ENCODE assay signal across 9 mouse cellular contexts in the genomic region with DNA sequence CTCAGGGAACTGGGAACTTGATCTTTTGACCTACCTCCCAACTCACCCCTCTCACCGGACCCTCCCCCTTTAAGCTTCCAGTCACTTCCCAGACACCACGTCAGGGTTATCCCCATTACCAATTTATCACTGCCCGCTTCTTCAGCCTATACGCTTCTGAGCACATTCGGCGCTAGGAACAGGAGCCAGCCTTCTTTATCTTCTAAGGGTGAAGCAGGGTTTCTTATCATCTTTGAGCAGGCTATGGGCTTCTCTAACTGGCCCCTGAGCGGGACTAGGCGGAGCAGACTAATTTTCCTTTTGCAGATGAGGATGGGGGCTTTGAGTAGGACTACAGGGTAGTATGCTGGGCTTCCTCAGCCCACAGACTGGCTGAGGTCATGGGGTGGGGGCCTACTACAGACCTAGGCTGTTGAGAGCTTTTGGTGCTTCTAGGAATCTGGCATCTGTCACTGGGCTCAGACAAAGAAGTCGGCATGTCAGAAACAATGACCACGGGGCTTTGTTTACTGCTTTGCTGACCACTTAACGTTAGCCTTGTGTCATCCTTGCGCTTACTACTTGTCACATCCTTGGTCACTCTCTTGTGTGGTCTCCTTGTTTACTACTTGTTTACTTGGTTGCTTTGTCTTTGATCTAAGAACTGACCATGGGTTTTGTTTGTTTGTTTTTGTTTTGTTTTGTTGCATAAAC. TPM values are rescaled to one million over a fixed set of nuclear protein-coding genes. Genes with fewer than 3 reads are reported as not detected.
DNase-seq lines count a peak whose midpoint lies in the region; ATAC-seq and TF ChIP-seq lines count a peak whose summit lies in the region.
"Had no signal": no experiment of that assay in that cellular context is flagged by ENCODE, and none has a peak within 500 bp of the region (broad histone marks: within the 10 kb centered on the region; RNA-seq: fewer than 3 reads in every experiment).

A gene (minus strand): TSS at position 169 of the 693 bp plus-strand sequence.

- no peak for TF ChIP-seq CTCF in CH12.LX (conservative IDR thresholded peaks at IDR 0.05 in 1 of 2, IDR thresholded peaks at IDR 0.05 in 1 of 2; ENCODE audit: low read depth in 2 of 2, low read length in 2 of 2)

- dilution Hi-C loops in CH12.LX (cut with MboI; ENCODE audit: extremely low pct_ligation_motif_present, extremely low pct_unique_long_range_greater_than_20kb, low sequenced_read_pairs): no loop called here

- H3K4me2 ChIP-seq in heart, embryonic 15.5 days: peak within 1 kb of the TSS; percentile 53
- H3K4me2 ChIP-seq in CH12.LX (ENCODE audit: insufficient read depth, low read depth, poor library complexity, severe bottlenecking): peak within 1 kb of the TSS; percentile 93
- H3K4me2 ChIP-seq in embryonic facial prominence, embryonic 15.5 days (replicated peaks): peak within 1 kb of the TSS; percentile 46
- H3K4me2 ChIP-seq in liver, embryonic 15.5 days: peak within 1 kb of the TSS; percentile 87

- H3K27me3 ChIP-seq in heart, embryonic 15.5 days: peaks cover 3% of the 10 kb centered on the region
- H3K27me3 ChIP-seq in CH12.LX (replicated peaks): no peaks in the 10 kb centered on the region
- no peaks in the 10 kb centered on the region for H3K27me3 ChIP-seq in embryonic facial prominence, embryonic 15.5 days
- H3K27me3 ChIP-seq in liver, embryonic 15.5 days: no peaks in the 10 kb centered on the region
- H3K27me3 ChIP-seq: Patski had no signal

- no peak for TF ChIP-seq POLR2A in CH12.LX (IDR thresholded peaks at IDR 0.05; ENCODE audit: low read depth, low read length)

- H3K9ac ChIP-seq in heart, embryonic 15.5 days: peak within 1 kb of the TSS; percentile 12; the same call in 1 of the 2 replicates
- H3K9ac ChIP-seq in CH12.LX (ENCODE audit: insufficient read depth, low read depth): peak within 1 kb of the TSS; percentile 91
- H3K9ac ChIP-seq in embryonic facial prominence, embryonic 15.5 days: no peak within 1 kb of the TSS
- H3K9ac ChIP-seq in liver, embryonic 15.5 days: peak within 1 kb of the TSS; percentile 91

- in situ Hi-C loops in CH12.LX (cut with MboI; ENCODE audit: low pct_ligation_motif_present, low pct_unique_long_range_greater_than_20kb, low sequenced_read_pairs): loop anchor here (25.0 kb wide), 1 partner anchor 791 kb away; a partner anchor contains a TSS

- TF ChIP-seq EP300 in CH12.LX (IDR thresholded peaks at IDR 0.05; ENCODE audit: low read length): peak; percentile 39; the same call in 1 of the 2 replicates

- no peak for DNase-seq in heart, adult 8-10 months (ENCODE audit: low spot score)
- DNase-seq in CH12.LX (ENCODE audit: extremely low read depth): no peak
- DNase-seq in cerebellum, adult 18-20 months: no peak
- DNase-seq in cerebellum, adult 9-11 months: no peak
- DNase-seq in adrenal gland, postnatal 14 days: no peak

- H3K4me1 ChIP-seq in heart, embryonic 15.5 days (replicated peaks): peaks cover 10% of the 10 kb centered on the region
- peaks cover 32 to 59% of the 10 kb centered on the region in 2 experiments for H3K4me1 ChIP-seq in CH12.LX (ENCODE audit: control insufficient read depth in 1 of 2, insufficient read depth in 2 of 2)
- peaks cover 27% of the 10 kb centered on the region for H3K4me1 ChIP-seq in embryonic facial prominence, embryonic 15.5 days
- H3K4me1 ChIP-seq in liver, embryonic 15.5 days (replicated peaks): peaks cover 73% of the 10 kb centered on the region

- ATAC-seq in heart, embryonic 15.5 days (replicated peaks; ENCODE audit: insufficient number of reproducible peaks, insufficient read depth, low FRiP score, low read depth): no peak
- no peak for ATAC-seq in embryonic facial prominence, embryonic 15.5 days (ENCODE audit: insufficient number of reproducible peaks, low FRiP score, low TSS enrichment, low read depth)
- ATAC-seq in liver, embryonic 15.5 days (ENCODE audit: insufficient read depth): peak; percentile 87
- ATAC-seq: Patski had no signal

- H3K9me3 ChIP-seq in heart, embryonic 15.5 days (replicated peaks): no peaks in the 10 kb centered on the region
- H3K9me3 ChIP-seq in CH12.LX (replicated peaks; ENCODE audit: low read length): peaks cover 6% of the 10 kb centered on the region
- no peaks in the 10 kb centered on the region for H3K9me3 ChIP-seq in embryonic facial prominence, embryonic 15.5 days (replicated peaks)
- H3K9me3 ChIP-seq in liver, embryonic 15.5 days (replicated peaks): no peaks in the 10 kb centered on the region

- H3K36me3 ChIP-seq in heart, embryonic 15.5 days: no peaks in the 10 kb centered on the region
- H3K36me3 ChIP-seq in CH12.LX (replicated peaks in 1 of 2; ENCODE audit: control insufficient read depth in 1 of 2, insufficient read depth in 1 of 2, low read length in 1 of 2): peaks cover 24 to 29% of the 10 kb centered on the region in 2 experiments
- no peaks in the 10 kb centered on the region for H3K36me3 ChIP-seq in embryonic facial prominence, embryonic 15.5 days
- peaks cover 37% of the 10 kb centered on the region for H3K36me3 ChIP-seq in liver, embryonic 15.5 days (replicated peaks)

- no peak for TF ChIP-seq RAD21 in CH12.LX (IDR thresholded peaks at IDR 0.05; ENCODE audit: low read depth, low read length)

- WGBS in heart, embryonic 15.5 days: 23% methylated on average over 12 of the region's 12 CpGs
- 48% methylated on average over 12 of the region's 12 CpGs for WGBS in embryonic facial prominence, embryonic 15.5 days
- WGBS in liver, embryonic 15.5 days (ENCODE audit: insufficient replicate concordance): 10% methylated on average over 12 of the region's 12 CpGs

- H3K79me2 ChIP-seq in CH12.LX (replicated peaks; ENCODE audit: control insufficient read depth, extremely low read depth, insufficient read depth, poor library complexity, severe bottlenecking): peaks cover 25% of the 10 kb centered on the region

- H3K27ac ChIP-seq in heart, embryonic 15.5 days: peak within 1 kb of the TSS; percentile 52
- peak within 1 kb of the TSS; percentile 83 for H3K27ac ChIP-seq in CH12.LX (ENCODE audit: insufficient read depth, low read depth)
- H3K27ac ChIP-seq in embryonic facial prominence, embryonic 15.5 days (replicated peaks): peak within 1 kb of the TSS; percentile 73
- H3K27ac ChIP-seq in liver, embryonic 15.5 days (replicated peaks): peak within 1 kb of the TSS; percentile 95

- H3K4me3 ChIP-seq in heart, embryonic 15.5 days: peak within 1 kb of the TSS; percentile 31
- H3K4me3 ChIP-seq in CH12.LX (replicated peaks in 1 of 3; ENCODE audit: low read depth in 2 of 3, low read length in 2 of 3, poor library complexity in 1 of 3): peak within 1 kb of the TSS; percentile 58 to 74 (median 67)
- peak within 1 kb of the TSS; percentile 21 for H3K4me3 ChIP-seq in embryonic facial prominence, embryonic 15.5 days (replicated peaks)
- H3K4me3 ChIP-seq in liver, embryonic 15.5 days (replicated peaks): peak within 1 kb of the TSS; percentile 70

TF ChIP-seq in CH12.LX, 34 proteins besides CTCF, POLR2A, EP300 and RAD21:
- 0 out of 2 replicates have a peak, but pooled peaks have one; percentile 6 for TF ChIP-seq MYC (IDR thresholded peaks at IDR 0.05; ENCODE audit: low read depth, low read length)
- TF ChIP-seq ZMIZ1 (IDR thresholded peaks at IDR 0.05; ENCODE audit: low read depth, low read length): peak; percentile 32
- peak; percentile 56 for TF ChIP-seq SIN3A (IDR thresholded peaks at IDR 0.05; ENCODE audit: low read length)
- peak; percentile 21; the same call in 1 of the 2 replicates for TF ChIP-seq TCF12 (IDR thresholded peaks at IDR 0.05; ENCODE audit: low read depth, low read length)
- no peak for TF ChIP-seq ZNF384 (IDR thresholded peaks at IDR 0.05; ENCODE audit: low read depth, low read length)
- no peak for TF ChIP-seq HCFC1 (IDR thresholded peaks at IDR 0.05; ENCODE audit: low read depth, low read length)
- peak; percentile 48; the same call in 1 of the 2 replicates for TF ChIP-seq CHD1 (IDR thresholded peaks at IDR 0.05; ENCODE audit: low read depth, low read length)
- TF ChIP-seq ETS1 (conservative IDR thresholded peaks at IDR 0.05; ENCODE audit: low read depth, low read length): no peak
- no peak for TF ChIP-seq E2F4 (IDR thresholded peaks at IDR 0.05; ENCODE audit: insufficient replicate concordance, low read depth, low read length)

RNA-seq across cellular contexts. Expression of the gene that starts here (rescaled TPM):
- 0.57 and 1.2 TPM in 2 replicates for polyA plus RNA-seq in heart, embryonic 15.5 days (2015; fragmentation: Nextera tagmentation; extraction: Ambion mirVana)
- 1 to 10 TPM; 4.0 to 9.1 (median 4.5) TPM for total RNA-seq in heart, adult 8-10 months (2022)
- 68.3 and 109 TPM in 2 replicates for total RNA-seq in CH12.LX (2012; rRNA removed)
- total RNA-seq in CH12.LX (2014; rRNA removed): 21.0 and 25.9 TPM in 2 replicates
- polyA plus RNA-seq in CH12.LX (2012; ENCODE audit: insufficient read length, low read depth): 19.8 and 20.0 TPM in 2 replicates
- 1.5 and 2.3 TPM in 2 replicates for polyA plus RNA-seq in embryonic facial prominence, embryonic 15.5 days (2015; fragmentation: Nextera tagmentation; extraction: Ambion mirVana)
- 56.7 and 64.6 TPM in 2 replicates for polyA plus RNA-seq in liver, embryonic 15.5 days (2015; fragmentation: Nextera tagmentation; extraction: Ambion mirVana)
- 8.3 and 10.6 TPM in 2 replicates for total RNA-seq in adrenal gland, postnatal 14 days (2021)
